Mouse (Mus musculus) hindbrain, embryonic 11.5 days (tissue): ENCODE results near the gene Dlx3. TPM values are rescaled to one million over a fixed set of nuclear protein-coding genes. Genes with fewer than 3 reads are reported as not detected.

Experiments
- polyA plus RNA-seq: library from polyadenylated mRNA; unstranded; fragments of >200 nt; fragmentation: Nextera tagmentation; extraction: Ambion mirVana; gene quantifications from 2 replicates; pipeline ENCODE4 v1.2.1, GENCODE M21; 2014

The Dlx3 gene
- polyA plus RNA-seq, 1 experiment from 2014 or later: 1.7 TPM

Other genes starting within 250 kb of the Dlx3 start
- 122 and 135 TPM in 2 replicates for gene Col1a1, start 183.9 kb upstream of the Dlx3 start, polyA plus RNA-seq
- gene Hils1, start 152.5 kb upstream of the Dlx3 start, polyA plus RNA-seq: not detected in 2 replicates
- gene Sgca, start 143.8 kb upstream of the Dlx3 start, polyA plus RNA-seq: 0.11 and 0.29 TPM in 2 replicates
- 12.4 and 16.2 TPM in 2 replicates for gene Ppp1r9b, start 129.1 kb upstream of the Dlx3 start, polyA plus RNA-seq
- 46.1 and 47.6 TPM in 2 replicates for gene Samd14, start 110.2 kb upstream of the Dlx3 start, polyA plus RNA-seq
- gene Pdk2, start 78.8 kb upstream of the Dlx3 start, polyA plus RNA-seq: 12.5 and 13.0 TPM in 2 replicates
- gene Itga3, start 43.3 kb upstream of the Dlx3 start, polyA plus RNA-seq: 4.2 and 4.4 TPM in 2 replicates
- 0.13 TPM in 1 of 2 replicates, not detected in the other for gene Dlx4, start 26.1 kb downstream of the Dlx3 start, polyA plus RNA-seq
- 0.22 TPM in 1 of 2 replicates, not detected in the other for gene Tac4, start 141.4 kb downstream of the Dlx3 start, polyA plus RNA-seq
- 63.8 and 79.7 TPM in 2 replicates for gene Kat7, start 190.1 kb downstream of the Dlx3 start, polyA plus RNA-seq
- 8.3 and 11.1 TPM in 2 replicates for gene Fam117a, start 216.9 kb downstream of the Dlx3 start, polyA plus RNA-seq